Mouse (Mus musculus): ENCODE results near the gene Timd4.

- no peak for TF ChIP-seq CTCF (IDR thresholded peaks at IDR 0.05; ENCODE audit: insufficient read depth, low read length)
- no peak for TF ChIP-seq POLR2A (IDR thresholded peaks at IDR 0.05; ENCODE audit: borderline replicate concordance, extremely low read depth, low read depth, low read length)
These were observed 37.2 kb downstream of the Timd4 start for GRCm38 (mm10) chr11:46847827-46848220.
